Mouse (Mus musculus): ENCODE data around the gene Fam71b. TPM values are rescaled to one million over a fixed set of nuclear protein-coding genes. Genes with fewer than 3 reads are reported as not detected.

Fam71b gene
- polyA plus RNA-seq, 1 experiment from 2014 or later = not detected

DNA sequence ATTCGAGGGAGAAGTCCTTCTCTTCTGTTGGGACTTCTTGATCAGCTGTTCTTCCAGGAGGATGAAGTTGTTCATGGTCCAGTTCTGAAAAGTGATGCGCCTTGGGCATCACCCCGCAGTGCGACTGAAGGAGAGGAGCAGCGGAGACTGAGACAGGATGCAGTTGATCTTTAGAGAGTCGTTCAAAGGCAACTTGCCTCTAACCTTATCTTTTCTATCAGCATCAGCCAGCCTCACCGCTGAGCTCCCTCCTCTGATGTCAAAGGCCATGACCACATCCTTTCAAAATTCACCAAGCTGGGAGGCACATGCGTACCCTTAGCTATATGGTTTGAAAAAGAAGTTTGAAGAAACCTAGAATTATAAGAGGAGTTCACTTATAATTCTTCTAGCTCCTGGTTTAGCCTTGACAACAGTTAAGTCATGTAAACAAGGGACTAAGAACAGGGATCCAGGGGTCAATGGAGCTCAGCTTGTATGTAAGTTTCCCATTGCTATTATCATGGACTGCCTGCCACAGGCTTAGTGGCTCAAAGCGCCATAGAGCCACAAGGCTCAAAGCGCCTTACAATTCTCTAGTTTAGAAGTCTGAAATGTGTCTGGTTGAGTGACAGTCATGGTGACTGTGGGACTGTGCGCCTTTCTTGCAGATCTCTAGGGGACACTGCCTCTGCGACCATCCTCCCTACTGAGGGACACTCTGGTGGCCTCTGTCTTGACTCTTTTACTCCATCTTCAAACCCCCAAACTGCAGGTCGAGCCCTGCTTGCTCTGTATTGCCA, 6.8 kb upstream of the Fam71b start, which contains the start of gene Itk:
Gene Itk, minus strand, starts transcription at position 180 of the 782 bp plus-strand sequence.
- Histone ChIP-seq H3K27ac (no peak within 1 kb of the TSS), H3K27me3 (no peaks in the 10 kb centered on the region), H3K36me3 (no peaks in the 10 kb centered on the region), H3K9ac (no peak within 1 kb of the TSS), H3K4me2 (replicated peaks) (no peak within 1 kb of the TSS), H3K4me3 (no peak within 1 kb of the TSS), H3K4me1 (no peaks in the 10 kb centered on the region), H3K9me3 (replicated peaks) (no peaks in the 10 kb centered on the region)
- WGBS = 85% methylated on average over 13 of the region's 13 CpGs
- no peak for ATAC-seq (ENCODE audit: low FRiP score)

DNA sequence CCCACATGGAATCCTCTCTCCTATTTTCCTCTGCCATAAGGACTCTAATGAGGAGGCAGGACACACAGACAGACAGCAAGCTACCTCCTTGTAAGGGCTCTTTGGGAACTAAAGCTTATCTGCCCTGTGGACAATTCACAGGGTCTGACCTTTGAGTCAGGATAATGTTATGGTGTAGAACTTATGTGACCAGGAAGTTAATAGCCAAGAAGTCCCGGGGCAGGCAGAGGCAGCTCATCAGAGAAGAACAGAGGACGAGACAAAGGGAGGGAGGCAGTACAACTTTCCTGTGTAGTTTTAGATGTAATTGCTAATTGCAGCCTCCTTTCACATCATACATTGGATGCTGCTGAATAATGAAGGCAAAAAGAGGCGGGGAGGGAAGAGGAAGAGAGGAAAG, 5.7 kb upstream of the Fam71b start:
- H3K27me3 ChIP-seq = no peaks in the 10 kb centered on the region
- WGBS = 52% methylated on average over 3 of the region's 3 CpGs

DNA sequence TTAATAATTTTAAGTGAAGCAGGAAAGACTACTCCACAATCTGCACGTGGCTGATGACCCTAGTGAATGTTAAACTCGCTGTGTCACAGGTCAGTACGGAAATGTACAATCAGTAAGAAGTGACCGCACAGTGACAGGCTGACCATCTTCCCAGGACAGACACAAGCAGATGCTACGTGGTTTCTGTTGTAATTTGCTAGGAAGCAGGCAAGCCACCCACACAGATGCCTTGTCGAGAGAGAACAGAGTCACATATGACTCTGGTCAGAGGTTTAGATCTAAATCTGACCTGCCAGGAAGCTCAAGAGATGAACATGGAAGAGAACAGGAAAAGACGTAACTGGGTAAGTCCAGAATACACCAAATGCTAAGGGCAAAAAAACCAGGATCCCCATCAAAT, 3.5 kb upstream of the Fam71b start:
- Histone ChIP-seq H3K9ac (no peak overlapping the region), H3K9me3 (replicated peaks) (no peaks in the 10 kb centered on the region), H3K27ac (no peak overlapping the region), H3K36me3 (no peaks in the 10 kb centered on the region), H3K27me3 (no peaks in the 10 kb centered on the region), H3K4me2 (replicated peaks) (no peak overlapping the region), H3K4me3 (no peak overlapping the region), H3K4me1 (no peaks in the 10 kb centered on the region)
- 86% methylated on average over 7 of the region's 7 CpGs for WGBS
- no peak for ATAC-seq (ENCODE audit: low FRiP score)

More for the DNA sequence above, 5.7 kb upstream of the Fam71b start:
- ATAC-seq (ENCODE audit: low FRiP score) = no peak
- Histone ChIP-seq H3K27ac (no peak overlapping the region), H3K4me1 (no peaks in the 10 kb centered on the region), H3K9ac (no peak overlapping the region), H3K9me3 (replicated peaks) (no peaks in the 10 kb centered on the region), H3K36me3 (no peaks in the 10 kb centered on the region), H3K4me3 (no peak overlapping the region), H3K4me2 (replicated peaks) (no peak overlapping the region)

DNA sequence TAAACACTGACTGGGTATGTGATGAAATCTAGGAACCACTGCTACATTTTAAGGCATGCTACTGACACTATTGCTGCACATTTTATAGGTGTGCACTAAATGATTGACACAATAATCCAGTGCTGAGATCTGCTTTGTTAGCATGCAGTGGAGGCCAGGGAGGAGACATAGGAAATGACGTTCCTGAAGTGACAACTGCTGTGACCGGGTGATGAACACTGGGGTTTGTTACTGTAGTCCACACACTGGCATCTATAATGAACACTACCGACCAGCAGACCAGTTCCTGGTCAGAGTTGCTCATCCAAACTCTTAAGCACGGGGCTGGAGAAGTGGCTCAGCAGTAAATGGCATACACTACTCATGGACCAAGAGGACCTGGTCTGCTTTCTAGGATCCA, 2.9 kb upstream of the Fam71b start:
- Histone ChIP-seq H3K36me3 (no peaks in the 10 kb centered on the region), H3K4me3 (no peak overlapping the region), H3K4me2 (replicated peaks) (no peak overlapping the region), H3K9ac (no peak overlapping the region), H3K4me1 (no peaks in the 10 kb centered on the region), H3K9me3 (replicated peaks) (no peaks in the 10 kb centered on the region), H3K27me3 (no peaks in the 10 kb centered on the region), H3K27ac (no peak overlapping the region)
- no peak for ATAC-seq (ENCODE audit: low FRiP score)
- 84% methylated on average over 4 of the region's 4 CpGs for WGBS

DNA sequence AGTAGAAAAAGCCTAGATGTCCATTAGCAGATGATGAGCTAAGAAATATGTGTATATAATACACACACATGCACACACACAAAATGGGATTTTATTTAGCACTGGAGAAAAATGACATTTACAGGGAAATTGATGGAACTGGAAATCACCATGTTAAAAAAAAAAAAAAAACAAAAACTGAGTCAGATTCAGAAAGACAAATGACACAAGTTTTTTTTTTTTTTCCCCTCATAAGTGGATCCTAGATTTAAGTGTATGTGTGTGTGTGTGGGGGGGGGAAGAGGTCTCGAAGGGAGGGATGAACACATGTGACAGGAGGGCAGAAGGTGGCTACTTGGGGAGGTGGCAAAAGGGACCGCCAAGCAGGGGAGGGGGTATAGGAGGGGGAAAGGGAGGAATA, 1.3 kb upstream of the Fam71b start:
- H3K27me3 ChIP-seq = no peaks in the 10 kb centered on the region
- ATAC-seq (ENCODE audit: low FRiP score) = no peak
- no peak overlapping the region for H3K27ac ChIP-seq
- no peaks in the 10 kb centered on the region for H3K4me1 ChIP-seq
- WGBS = 100% methylated on average over 2 of the region's 2 CpGs
- no peak overlapping the region for H3K4me2 ChIP-seq (replicated peaks)
- no peaks in the 10 kb centered on the region for H3K36me3 ChIP-seq
- no peak overlapping the region for H3K9ac ChIP-seq
- H3K4me3 ChIP-seq = no peak overlapping the region
- no peaks in the 10 kb centered on the region for H3K9me3 ChIP-seq (replicated peaks)

DNA sequence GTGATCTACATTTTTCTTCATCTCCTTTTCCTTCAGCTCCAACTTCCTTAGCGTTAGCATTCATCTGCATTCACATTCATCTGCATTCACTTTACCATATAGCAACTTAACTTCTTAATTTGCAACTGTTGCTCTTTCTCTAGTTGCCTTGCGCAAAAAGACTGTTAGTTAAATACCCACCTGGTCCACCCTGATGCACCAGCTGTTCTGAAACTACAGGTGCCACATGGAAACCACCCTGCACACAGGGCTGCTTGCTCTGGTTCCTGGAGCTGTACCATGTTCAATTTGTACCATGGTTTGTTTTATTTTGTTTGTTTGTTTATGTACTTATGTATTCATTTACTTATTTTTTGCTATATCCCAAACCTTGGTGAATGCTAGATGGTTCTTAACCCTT, 661 bp upstream of the Fam71b start:
- ATAC-seq (ENCODE audit: low FRiP score) = no peak
- WGBS = 94% methylated on average over 2 of the region's 2 CpGs
- no peaks in the 10 kb centered on the region for H3K36me3 ChIP-seq
- H3K4me2 ChIP-seq (replicated peaks) = no peak overlapping the region
- H3K4me1 ChIP-seq = no peaks in the 10 kb centered on the region
- no peaks in the 10 kb centered on the region for H3K27me3 ChIP-seq
- no peak overlapping the region for H3K27ac ChIP-seq
- H3K4me3 ChIP-seq = no peak overlapping the region
- no peak overlapping the region for H3K9ac ChIP-seq
- no peaks in the 10 kb centered on the region for H3K9me3 ChIP-seq (replicated peaks)

DNA sequence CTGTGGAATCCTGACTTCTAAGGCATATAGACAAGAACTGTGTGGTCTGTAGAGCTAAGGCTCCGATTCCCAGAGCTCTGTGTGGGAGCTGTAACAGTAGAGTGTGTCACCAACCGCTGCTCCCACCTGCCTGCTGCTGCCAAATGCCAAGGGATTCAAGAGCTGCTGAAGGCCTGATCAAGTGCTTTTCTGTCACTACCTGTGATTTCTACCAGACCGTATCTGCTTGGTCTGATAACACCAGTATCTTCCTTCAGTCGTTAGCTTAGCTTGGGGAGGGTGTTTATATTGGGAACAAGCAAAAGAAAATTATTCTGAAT, 461 bp downstream of the Fam71b start:
- H3K36me3 ChIP-seq = no peaks in the 10 kb centered on the region
- no peaks in the 10 kb centered on the region for H3K27me3 ChIP-seq
- H3K4me2 ChIP-seq (replicated peaks) = no peak overlapping the region
- no peak overlapping the region for H3K4me3 ChIP-seq
- H3K4me1 ChIP-seq = no peaks in the 10 kb centered on the region
- no peak for ATAC-seq (ENCODE audit: low FRiP score)
- 87% methylated on average over 4 of the region's 4 CpGs for WGBS
- no peak overlapping the region for H3K27ac ChIP-seq
- H3K9me3 ChIP-seq (replicated peaks) = no peaks in the 10 kb centered on the region
- no peak overlapping the region for H3K9ac ChIP-seq

DNA sequence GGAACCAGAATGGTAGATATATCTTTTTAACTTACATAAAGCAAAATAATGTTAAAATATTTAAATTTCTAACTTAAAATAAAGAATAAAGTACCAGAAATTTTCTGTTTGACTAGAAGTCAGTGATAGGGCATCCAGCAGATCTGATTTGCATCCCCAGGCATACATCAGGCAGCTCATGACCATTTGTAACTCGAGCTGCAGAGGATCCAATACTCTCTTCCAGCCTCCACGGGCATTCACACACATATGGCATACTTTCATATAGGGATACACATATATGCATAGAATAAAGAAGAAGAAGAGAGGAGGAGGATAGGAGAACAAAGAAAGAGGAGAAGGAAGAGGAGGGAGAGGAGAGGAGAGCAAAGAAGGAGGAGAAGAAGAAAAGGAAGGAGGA, 1.5 kb downstream of the Fam71b start:
- no peaks in the 10 kb centered on the region for H3K27me3 ChIP-seq
- H3K4me2 ChIP-seq (replicated peaks) = no peak overlapping the region
- H3K4me1 ChIP-seq = no peaks in the 10 kb centered on the region
- ATAC-seq (ENCODE audit: low FRiP score) = no peak
- no peak overlapping the region for H3K27ac ChIP-seq
- 54% methylated on average over 2 of the region's 2 CpGs for WGBS
- no peak overlapping the region for H3K4me3 ChIP-seq
- no peaks in the 10 kb centered on the region for H3K36me3 ChIP-seq
- H3K9me3 ChIP-seq (replicated peaks) = no peaks in the 10 kb centered on the region
- H3K9ac ChIP-seq = no peak overlapping the region

DNA sequence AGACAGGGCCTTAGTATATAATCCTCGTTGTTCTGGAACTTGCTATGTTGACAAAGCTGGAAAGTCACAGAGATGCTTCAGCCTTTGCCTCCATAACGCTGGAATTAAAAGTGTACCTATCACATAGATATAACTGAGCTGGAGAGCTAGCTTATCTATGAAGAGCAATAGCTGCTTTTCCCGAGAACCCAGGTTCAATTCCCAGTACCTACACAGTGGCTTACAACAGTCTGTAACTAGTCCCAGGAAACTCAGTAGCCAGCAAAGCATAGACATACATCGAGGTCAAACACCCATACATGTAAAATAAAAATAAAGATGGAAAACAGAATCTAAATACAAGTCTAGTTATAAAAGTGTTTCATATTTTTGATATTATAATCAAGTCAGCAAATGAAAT, 2.1 kb downstream of the Fam71b start:
- H3K27me3 ChIP-seq = no peaks in the 10 kb centered on the region
- ATAC-seq (ENCODE audit: low FRiP score) = no peak
- H3K9me3 ChIP-seq (replicated peaks) = no peaks in the 10 kb centered on the region
- WGBS = 90% methylated on average over 4 of the region's 4 CpGs
- no peaks in the 10 kb centered on the region for H3K4me1 ChIP-seq
- H3K36me3 ChIP-seq = no peaks in the 10 kb centered on the region
- no peak overlapping the region for H3K9ac ChIP-seq
- H3K27ac ChIP-seq = no peak overlapping the region
- H3K4me3 ChIP-seq = no peak overlapping the region
- H3K4me2 ChIP-seq (replicated peaks) = no peak overlapping the region

DNA sequence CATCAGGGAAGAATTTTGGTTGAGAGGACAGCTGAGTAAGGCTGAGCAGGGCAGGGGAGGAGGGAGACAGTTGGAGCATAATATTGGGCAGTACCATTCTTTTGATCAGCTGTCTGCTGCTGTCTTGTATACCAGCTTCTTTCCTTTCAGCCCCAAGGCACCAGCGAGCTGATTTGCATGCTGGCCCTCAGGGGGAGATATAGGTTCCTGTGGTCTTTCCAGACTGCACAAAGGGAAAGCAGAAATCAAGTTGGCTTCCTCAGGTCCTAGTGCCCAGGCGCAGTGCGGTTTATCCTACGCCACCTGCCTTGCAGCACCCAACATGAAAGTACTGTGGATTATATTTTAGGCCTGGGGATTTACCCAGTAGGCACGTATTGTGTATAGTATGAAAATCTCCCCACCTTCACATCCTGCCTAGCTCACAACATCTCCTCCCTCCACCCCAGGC, 2.6 kb downstream of the Fam71b start:
- H3K27ac ChIP-seq = no peak overlapping the region
- H3K4me1 ChIP-seq = no peaks in the 10 kb centered on the region
- no peak for ATAC-seq (ENCODE audit: low FRiP score)
- H3K4me2 ChIP-seq (replicated peaks) = no peak overlapping the region
- no peaks in the 10 kb centered on the region for H3K9me3 ChIP-seq (replicated peaks)
- no peak overlapping the region for H3K4me3 ChIP-seq
- H3K36me3 ChIP-seq = no peaks in the 10 kb centered on the region
- H3K9ac ChIP-seq = no peak overlapping the region
- no peaks in the 10 kb centered on the region for H3K27me3 ChIP-seq
- 70% methylated on average over 5 of the region's 5 CpGs for WGBS

DNA sequence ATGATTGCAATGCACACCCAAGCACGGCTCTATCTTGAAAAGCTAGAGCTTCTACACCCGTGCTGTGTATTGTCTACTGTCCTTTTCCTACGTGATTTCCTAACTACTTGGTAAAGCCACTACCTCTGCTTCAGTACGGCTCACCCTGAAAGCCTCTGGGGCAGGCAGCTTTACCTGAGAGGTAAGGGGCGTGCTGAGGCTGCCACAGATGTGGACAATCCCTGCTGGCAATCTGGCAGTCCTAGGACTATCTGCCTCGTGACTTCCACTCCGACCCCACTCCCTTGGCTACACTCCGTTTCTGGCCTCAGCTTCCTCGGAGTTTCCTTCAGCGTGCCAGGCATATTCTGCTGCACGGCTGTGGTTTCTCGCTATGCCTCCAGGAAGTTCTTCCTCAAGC, 5.2 kb downstream of the Fam71b start:
- Histone ChIP-seq H3K36me3 (no peaks in the 10 kb centered on the region), H3K9ac (no peak overlapping the region), H3K9me3 (replicated peaks) (no peaks in the 10 kb centered on the region), H3K27ac (no peak overlapping the region), H3K4me2 (replicated peaks) (no peak overlapping the region), H3K4me1 (no peaks in the 10 kb centered on the region; the same call in 1 of the 2 replicates), H3K4me3 (no peak overlapping the region), H3K27me3 (no peaks in the 10 kb centered on the region)
- ATAC-seq (ENCODE audit: low FRiP score) = no peak
- whole genome bisulfite sequencing = 89% methylated on average over 12 of the region's 12 CpGs

DNA sequence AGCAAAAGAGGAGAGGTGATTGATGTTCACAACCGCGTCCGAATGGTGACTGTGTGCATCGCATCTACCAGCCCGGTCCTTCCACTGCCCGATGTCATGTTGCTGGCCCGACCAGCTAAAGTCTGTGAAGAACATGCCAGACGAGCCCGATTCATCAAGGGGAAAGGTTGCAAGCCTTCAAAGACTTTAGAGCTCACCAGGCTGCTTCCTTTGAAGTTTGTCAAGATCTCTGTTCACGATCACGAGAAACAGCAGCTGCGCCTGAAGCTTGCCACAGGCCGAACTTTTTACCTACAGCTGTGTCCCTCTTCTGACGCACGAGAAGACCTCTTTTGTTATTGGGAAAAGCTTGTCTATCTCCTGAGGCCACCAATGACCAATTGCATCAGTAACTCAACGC, 8.6 kb downstream of the Fam71b start:
- Histone ChIP-seq H3K36me3 (no peaks in the 10 kb centered on the region), H3K9me3 (replicated peaks) (no peaks in the 10 kb centered on the region), H3K9ac (no peak overlapping the region), H3K4me1 (no peaks in the 10 kb centered on the region; the same call in 1 of the 2 replicates), H3K4me3 (no peak overlapping the region), H3K27ac (no peak overlapping the region), H3K4me2 (replicated peaks) (no peak overlapping the region), H3K27me3 (no peaks in the 10 kb centered on the region)
- no peak for ATAC-seq (ENCODE audit: low FRiP score)
- WGBS = 82% methylated on average over 16 of the region's 16 CpGs

DNA sequence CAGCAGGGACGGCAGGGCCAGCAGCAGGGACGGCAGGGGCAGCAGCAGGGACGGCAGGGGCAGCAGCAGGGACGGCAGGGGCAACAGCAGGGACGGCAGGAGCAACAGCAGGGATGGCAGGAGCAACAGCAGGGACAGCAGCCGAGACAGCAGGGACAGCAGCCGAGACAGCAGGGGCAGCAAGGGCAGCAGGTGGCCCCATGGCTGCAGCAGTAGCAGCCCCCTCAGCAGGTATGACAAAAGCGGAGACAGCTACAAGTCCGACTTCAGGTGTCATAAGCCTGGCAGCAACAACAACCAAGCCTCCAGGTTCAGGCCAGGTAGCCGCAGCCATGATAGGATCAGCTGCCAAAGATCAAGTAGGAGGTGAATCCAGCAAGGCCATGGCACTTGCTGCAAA, 10.4 kb downstream of the Fam71b start:
- Histone ChIP-seq H3K9me3 (replicated peaks) (no peaks in the 10 kb centered on the region), H3K4me3 (no peak overlapping the region), H3K27me3 (no peaks in the 10 kb centered on the region), H3K4me1 (no peaks in the 10 kb centered on the region; the same call in 1 of the 2 replicates), H3K9ac (no peak overlapping the region), H3K4me2 (replicated peaks) (0 out of 2 replicates have a peak overlapping the region, but pooled peaks have one; percentile 21), H3K36me3 (no peaks in the 10 kb centered on the region), H3K27ac (no peak overlapping the region)
- WGBS = 30% methylated on average over 10 of the region's 10 CpGs
- ATAC-seq (ENCODE audit: low FRiP score) = no peak
